Mouse (Mus musculus) embryonic facial prominence, embryonic 15.5 days (tissue): ENCODE results near the gene Edar. TPM values are rescaled to one million over a fixed set of nuclear protein-coding genes. Genes with fewer than 3 reads are reported as not detected.

Source experiments
- ATAC-seq: fragments of 200-750 bp; cut with Nextera tagmentation; 2 replicates; pipeline ENCODE4 v1.8.0; 2017; ENCODE audit warnings: low read depth, moderate TSS enrichment; ENCODE audit not compliant: insufficient number of reproducible peaks, low FRiP score, low TSS enrichment
- H3K27ac ChIP-seq: fragments of 300-500 bp; sonication (generic); replicated peaks from 2 replicates; pipeline ENCODE4 v1.5.1; 2015; ENCODE audit warnings: mild to moderate bottlenecking, inconsistent platforms
- H3K27me3 ChIP-seq: fragments of 300-500 bp; sonication (generic); 2 replicates; pipeline ENCODE4 v1.6.1; 2015; ENCODE audit warnings: inconsistent platforms
- H3K36me3 ChIP-seq: fragments of 300-500 bp; sonication (generic); 2 replicates; pipeline ENCODE4 v1.6.1; 2015; ENCODE audit warnings: mild to moderate bottlenecking, inconsistent platforms
- H3K4me1 ChIP-seq: fragments of 300-500 bp; sonication (generic); 2 replicates; pipeline ENCODE4 v1.6.1; 2015; ENCODE audit warnings: inconsistent platforms
- H3K4me2 ChIP-seq: fragments of 300-500 bp; sonication (generic); replicated peaks from 2 replicates; pipeline ENCODE4 v1.6.1; 2015; ENCODE audit warnings: mild to moderate bottlenecking, inconsistent platforms
- H3K4me3 ChIP-seq: fragments of 300-500 bp; sonication (generic); replicated peaks from 2 replicates; pipeline ENCODE4 v1.5.1; 2015; ENCODE audit warnings: mild to moderate bottlenecking, inconsistent platforms
- H3K9ac ChIP-seq: fragments of 300-500 bp; sonication (generic); 2 replicates; pipeline ENCODE4 v1.6.1; 2015; ENCODE audit warnings: inconsistent platforms
- H3K9me3 ChIP-seq: fragments of 300-500 bp; sonication (generic); replicated peaks from 2 replicates; pipeline ENCODE4 v1.6.1; 2016; ENCODE audit warnings: inconsistent platforms
- WGBS: fragments of 180-500 bp; shearing (Covaris S2); methylation state at CpG from one replicate; pipeline ENCODE4 v1.1.7; 2015; 5-methylcytosine and 5-hydroxymethylcytosine counted together
- polyA plus RNA-seq: library from polyadenylated mRNA; unstranded; fragments of >200 nt; fragmentation: Nextera tagmentation; extraction: Ambion mirVana; gene quantifications from 2 replicates; pipeline ENCODE4 v1.2.1, GENCODE M21; 2015

Edar gene
- polyA plus RNA-seq, 1 experiment from 2014 or later = 3.0 TPM

GRCm38 (mm10) chr10:58624848-58625711, 50.4 kb downstream of the Edar start:
- Histone ChIP-seq H3K9ac (no peak overlapping the region), H3K36me3 (no peaks in the 10 kb centered on the region), H3K4me2 (no peak overlapping the region), H3K9me3 (no peaks in the 10 kb centered on the region), H3K27me3 (no peaks in the 10 kb centered on the region), H3K4me3 (no peak overlapping the region), H3K27ac (no peak overlapping the region), H3K4me1 (no peaks in the 10 kb centered on the region)
- 56% methylated on average over 12 of the region's 12 CpGs for WGBS
- no peak for ATAC-seq

DNA sequence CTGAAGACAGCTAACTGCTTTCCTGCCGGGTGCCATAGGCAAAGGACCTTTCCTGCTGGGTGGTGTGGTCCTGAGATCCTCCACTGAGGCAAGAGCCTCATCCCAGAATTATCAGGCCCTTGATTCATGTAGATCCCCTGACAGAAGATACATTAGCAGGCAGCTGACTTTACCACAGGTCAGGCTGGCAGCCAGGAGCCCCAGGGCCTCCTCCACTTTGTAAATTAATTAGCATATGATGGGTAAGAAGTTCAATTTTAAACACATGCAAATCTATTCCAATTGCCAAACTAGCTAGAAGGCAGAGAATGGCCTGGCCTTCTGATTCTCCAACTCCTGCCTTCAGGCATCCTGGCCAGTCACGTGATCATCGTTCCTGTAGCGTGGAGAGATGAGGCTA, 56.2 kb downstream of the Edar start:
- H3K4me1 ChIP-seq = 0 out of 2 replicates have a peak, but pooled peaks cover 2% of the 10 kb centered on the region
- 83% methylated on average over 4 of the region's 4 CpGs for WGBS
- H3K9ac ChIP-seq = no peak overlapping the region
- ATAC-seq = no peak
- no peaks in the 10 kb centered on the region for H3K9me3 ChIP-seq
- no peak overlapping the region for H3K4me2 ChIP-seq
- H3K27me3 ChIP-seq = no peaks in the 10 kb centered on the region
- H3K27ac ChIP-seq = no peak overlapping the region
- H3K36me3 ChIP-seq = no peaks in the 10 kb centered on the region
- H3K4me3 ChIP-seq = no peak overlapping the region

- ATAC-seq = no peak
- 79% methylated on average over 17 of the region's 17 CpGs for WGBS
Observed at GRCm38 (mm10) chr10:58618501-58619216, 56.8 kb downstream of the Edar start.

GRCm38 (mm10) chr10:58616565-58616964, 58.9 kb downstream of the Edar start:
- 0 out of 2 replicates have a peak, but pooled peaks cover 2% of the 10 kb centered on the region for H3K4me1 ChIP-seq
- 69% methylated on average over 5 of the region's 5 CpGs for WGBS
- H3K4me3 ChIP-seq = no peak overlapping the region
- no peak overlapping the region for H3K4me2 ChIP-seq
- no peak for ATAC-seq
- no peak overlapping the region for H3K27ac ChIP-seq
- H3K27me3 ChIP-seq = no peaks in the 10 kb centered on the region
- no peaks in the 10 kb centered on the region for H3K36me3 ChIP-seq
- no peaks in the 10 kb centered on the region for H3K9me3 ChIP-seq
- no peak overlapping the region for H3K9ac ChIP-seq

More at GRCm38 (mm10) chr10:58618501-58619216, 56.8 kb downstream of the Edar start:
- no peaks in the 10 kb centered on the region for H3K27me3 ChIP-seq
- no peak overlapping the region for H3K9ac ChIP-seq
- H3K4me2 ChIP-seq = no peak overlapping the region
- 0 out of 2 replicates have a peak, but pooled peaks cover 2% of the 10 kb centered on the region for H3K4me1 ChIP-seq
- H3K9me3 ChIP-seq = no peaks in the 10 kb centered on the region
- H3K4me3 ChIP-seq = no peak overlapping the region
- H3K36me3 ChIP-seq = no peaks in the 10 kb centered on the region
- no peak overlapping the region for H3K27ac ChIP-seq

DNA sequence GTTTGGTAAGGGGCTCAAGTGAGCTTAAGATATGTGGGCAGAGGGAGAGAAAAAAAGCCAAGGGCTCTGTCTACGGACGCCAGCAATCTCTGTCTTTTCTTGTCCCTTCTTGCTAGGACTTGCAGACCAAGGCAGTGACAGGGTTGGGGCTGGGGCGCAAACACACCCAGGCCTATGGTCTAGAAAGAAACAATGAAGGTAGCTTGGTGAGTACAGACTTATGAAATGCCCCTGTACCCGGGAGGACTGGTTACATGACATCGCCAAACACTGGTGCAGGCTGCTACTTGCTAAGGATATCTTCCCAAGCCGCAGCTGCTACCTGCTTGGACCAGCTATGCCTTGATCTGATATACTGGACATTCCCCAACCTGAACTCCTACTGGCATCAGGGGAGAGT, 60.9 kb downstream of the Edar start:
- no peak overlapping the region for H3K9ac ChIP-seq
- H3K27ac ChIP-seq = no peak overlapping the region
- no peak for ATAC-seq
- WGBS = 80% methylated on average over 6 of the region's 6 CpGs
- no peak overlapping the region for H3K4me3 ChIP-seq
- H3K27me3 ChIP-seq = no peaks in the 10 kb centered on the region
- no peaks in the 10 kb centered on the region for H3K9me3 ChIP-seq
- H3K36me3 ChIP-seq = no peaks in the 10 kb centered on the region
- H3K4me1 ChIP-seq = 0 out of 2 replicates have a peak, but pooled peaks cover 2% of the 10 kb centered on the region
- no peak overlapping the region for H3K4me2 ChIP-seq

- Histone ChIP-seq H3K4me3 (no peak overlapping the region), H3K27ac (no peak overlapping the region), H3K36me3 (no peaks in the 10 kb centered on the region), H3K9ac (no peak overlapping the region), H3K4me1 (no peaks in the 10 kb centered on the region), H3K9me3 (no peaks in the 10 kb centered on the region), H3K4me2 (no peak overlapping the region), H3K27me3 (no peaks in the 10 kb centered on the region)
- ATAC-seq = no peak
- 75% methylated on average over 7 of the region's 7 CpGs for WGBS
Observed at GRCm38 (mm10) chr10:58610484-58611261, 64.8 kb downstream of the Edar start.

- Histone ChIP-seq H3K4me1 (peaks cover 5% of the 10 kb centered on the region; the same call in 1 of the 2 replicates), H3K36me3 (no peaks in the 10 kb centered on the region), H3K27ac (no peak overlapping the region), H3K4me2 (no peak overlapping the region), H3K27me3 (no peaks in the 10 kb centered on the region), H3K9ac (no peak overlapping the region), H3K9me3 (no peaks in the 10 kb centered on the region), H3K4me3 (no peak overlapping the region)
- 80% methylated on average over 3 of the region's 3 CpGs for WGBS
- ATAC-seq = no peak
Observed at GRCm38 (mm10) chr10:58608858-58609257, 66.6 kb downstream of the Edar start.

DNA sequence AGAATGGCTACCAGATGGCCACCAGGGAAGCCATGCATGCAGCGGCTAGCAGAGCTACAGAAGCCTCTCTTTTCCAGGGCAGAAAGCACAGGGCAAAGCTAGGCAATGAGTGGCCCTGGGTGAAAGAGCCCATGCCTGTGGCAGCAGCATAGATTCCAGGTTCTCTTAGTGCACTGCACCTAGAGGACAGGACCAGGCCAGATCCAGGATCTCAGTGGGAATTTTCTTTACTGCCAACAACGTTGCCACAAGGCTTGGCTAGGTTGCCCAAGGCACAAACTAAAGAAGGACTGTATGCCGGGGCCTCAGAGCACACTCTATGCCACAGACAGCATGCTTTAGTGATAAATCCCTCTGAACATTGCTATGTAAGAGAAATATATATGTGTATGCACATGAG, 69.1 kb downstream of the Edar start:
- Histone ChIP-seq H3K4me2 (no peak overlapping the region), H3K4me1 (peaks cover 5% of the 10 kb centered on the region; the same call in 1 of the 2 replicates), H3K9ac (no peak overlapping the region), H3K27me3 (no peaks in the 10 kb centered on the region), H3K9me3 (no peaks in the 10 kb centered on the region), H3K36me3 (no peaks in the 10 kb centered on the region), H3K27ac (no peak overlapping the region), H3K4me3 (no peak overlapping the region)
- 79% methylated on average over 3 of the region's 3 CpGs for WGBS
- no peak for ATAC-seq

DNA sequence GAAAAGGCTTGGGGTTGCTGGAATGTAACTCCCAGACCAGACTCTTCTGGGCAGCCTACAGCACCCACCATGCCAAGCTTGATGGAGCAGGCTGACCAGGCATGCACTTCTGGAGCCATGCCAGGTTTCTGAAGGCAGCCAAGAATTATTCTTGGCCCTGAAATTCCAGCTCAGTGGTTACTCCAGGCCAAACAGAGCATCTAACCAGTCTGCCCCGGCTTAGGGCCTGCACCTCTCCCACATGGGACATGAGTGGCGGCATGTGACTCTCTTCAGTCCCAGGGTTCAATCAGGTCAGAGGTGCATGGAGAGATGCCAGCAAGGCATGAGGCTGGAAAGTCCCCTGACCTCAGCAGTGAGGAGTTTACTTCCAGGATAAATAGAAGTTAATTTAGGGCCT, 70.7 kb downstream of the Edar start:
- 67% methylated on average over 2 of the region's 2 CpGs for WGBS
- H3K9me3 ChIP-seq = no peaks in the 10 kb centered on the region
- H3K4me1 ChIP-seq = peaks cover 5% of the 10 kb centered on the region; the same call in 1 of the 2 replicates
- no peak overlapping the region for H3K4me3 ChIP-seq
- no peaks in the 10 kb centered on the region for H3K36me3 ChIP-seq
- no peak overlapping the region for H3K4me2 ChIP-seq
- 0 out of 2 replicates have a peak, but pooled peaks have one; percentile 61 for ATAC-seq
- H3K27me3 ChIP-seq = no peaks in the 10 kb centered on the region
- no peak overlapping the region for H3K27ac ChIP-seq
- no peak overlapping the region for H3K9ac ChIP-seq

GRCm38 (mm10) chr10:58601946-58602345, 73.5 kb downstream of the Edar start:
- H3K27me3 ChIP-seq = no peaks in the 10 kb centered on the region
- WGBS = 68% methylated on average over 7 of the region's 7 CpGs
- H3K27ac ChIP-seq = no peak overlapping the region
- no peak overlapping the region for H3K4me3 ChIP-seq
- no peak overlapping the region for H3K4me2 ChIP-seq
- H3K4me1 ChIP-seq = peaks cover 5% of the 10 kb centered on the region; the same call in 1 of the 2 replicates
- ATAC-seq = no peak
- no peak overlapping the region for H3K9ac ChIP-seq
- H3K36me3 ChIP-seq = no peaks in the 10 kb centered on the region
- H3K9me3 ChIP-seq = no peaks in the 10 kb centered on the region

GRCm38 (mm10) chr10:58601431-58601901, 74.0 kb downstream of the Edar start:
- Histone ChIP-seq H3K9me3 (no peaks in the 10 kb centered on the region), H3K4me1 (peaks cover 5% of the 10 kb centered on the region; the same call in 1 of the 2 replicates), H3K27ac (no peak overlapping the region), H3K9ac (no peak overlapping the region), H3K4me3 (no peak overlapping the region), H3K4me2 (no peak overlapping the region), H3K36me3 (no peaks in the 10 kb centered on the region), H3K27me3 (no peaks in the 10 kb centered on the region)
- ATAC-seq = no peak
- WGBS = 26% methylated on average over 6 of the region's 6 CpGs
